Mouse (Mus musculus) kidney, postnatal 0 days (tissue): Measurements from ENCODE around the gene Mark2. TPM values are rescaled to one million over a fixed set of nuclear protein-coding genes. Genes with fewer than 3 reads are reported as not detected.

Source experiments
- ATAC-seq: fragments of 200-750 bp; cut with Nextera tagmentation; replicated peaks from 2 replicates; pipeline ENCODE4 v1.8.0; 2017; ENCODE audit warnings: low read depth, moderate number of reproducible peaks, moderate TSS enrichment, moderate library complexity; ENCODE audit not compliant: low FRiP score
- DNase-seq: peaks from one replicate; pipeline ENCODE4 v3.0.0-alpha.2; 2016; ENCODE audit warnings: low spot score
- H3K27ac ChIP-seq: fragments of 300-500 bp; sonication (generic); 2 replicates; pipeline ENCODE4 v1.5.1; 2014; ENCODE audit warnings: mild to moderate bottlenecking
- H3K27me3 ChIP-seq: fragments of 300-500 bp; sonication (generic); 2 replicates; pipeline ENCODE4 v1.6.1; 2014; ENCODE audit warnings: low read length, mixed read lengths; ENCODE audit not compliant: insufficient read depth
- H3K36me3 ChIP-seq: fragments of 300-500 bp; sonication (generic); 2 replicates; pipeline ENCODE4 v1.6.1; 2014; ENCODE audit warnings: low read length, mixed read lengths; ENCODE audit not compliant: insufficient read depth
- H3K4me1 ChIP-seq: fragments of 300-500 bp; sonication (generic); replicated peaks from 2 replicates; pipeline ENCODE4 v1.6.1; 2014; ENCODE audit warnings: antibody characterized with exemption, low read length, mixed read lengths; ENCODE audit not compliant: insufficient read depth
- H3K4me2 ChIP-seq: fragments of 300-500 bp; sonication (generic); 2 replicates; pipeline ENCODE4 v1.6.1; 2014; ENCODE audit warnings: mild to moderate bottlenecking, low read length, moderate library complexity, mixed read lengths
- H3K4me3 ChIP-seq: fragments of 300-500 bp; sonication (generic); replicated peaks from 2 replicates; pipeline ENCODE4 v1.5.1; 2014; ENCODE audit warnings: low read depth, low read length
- H3K9ac ChIP-seq: fragments of 300-500 bp; sonication (generic); 2 replicates; pipeline ENCODE4 v1.6.1; 2014; ENCODE audit warnings: low read depth, low read length
- H3K9me3 ChIP-seq: fragments of 300-500 bp; sonication (generic); replicated peaks from 2 replicates; pipeline ENCODE4 v1.6.1; 2016; ENCODE audit warnings: low read length, inconsistent platforms, mixed read lengths
- CTCF ChIP-seq: IDR thresholded peaks from 2 replicates; pipeline ENCODE4 v1.5.1; 2016; ENCODE audit warnings: antibody characterized with exemption, low read depth, mild to moderate bottlenecking, moderate library complexity
- WGBS: fragments of 180-500 bp; shearing (Covaris S2); extraction: QIAGEN DNeasy Blood & Tissue Kit; methylation state at CpG from one replicate; pipeline ENCODE4 v1.1.7; 2014; 5-methylcytosine and 5-hydroxymethylcytosine counted together
- polyA plus RNA-seq: library from polyadenylated mRNA; unstranded; fragments of >200 nt; fragmentation: Nextera tagmentation; extraction: Ambion mirVana; gene quantifications from 2 replicates; pipeline ENCODE4 v1.2.1, GENCODE M21; 2015

Mark2 gene
- polyA plus RNA-seq, 1 experiment from 2014 or later, result 35.5 TPM

DNA sequence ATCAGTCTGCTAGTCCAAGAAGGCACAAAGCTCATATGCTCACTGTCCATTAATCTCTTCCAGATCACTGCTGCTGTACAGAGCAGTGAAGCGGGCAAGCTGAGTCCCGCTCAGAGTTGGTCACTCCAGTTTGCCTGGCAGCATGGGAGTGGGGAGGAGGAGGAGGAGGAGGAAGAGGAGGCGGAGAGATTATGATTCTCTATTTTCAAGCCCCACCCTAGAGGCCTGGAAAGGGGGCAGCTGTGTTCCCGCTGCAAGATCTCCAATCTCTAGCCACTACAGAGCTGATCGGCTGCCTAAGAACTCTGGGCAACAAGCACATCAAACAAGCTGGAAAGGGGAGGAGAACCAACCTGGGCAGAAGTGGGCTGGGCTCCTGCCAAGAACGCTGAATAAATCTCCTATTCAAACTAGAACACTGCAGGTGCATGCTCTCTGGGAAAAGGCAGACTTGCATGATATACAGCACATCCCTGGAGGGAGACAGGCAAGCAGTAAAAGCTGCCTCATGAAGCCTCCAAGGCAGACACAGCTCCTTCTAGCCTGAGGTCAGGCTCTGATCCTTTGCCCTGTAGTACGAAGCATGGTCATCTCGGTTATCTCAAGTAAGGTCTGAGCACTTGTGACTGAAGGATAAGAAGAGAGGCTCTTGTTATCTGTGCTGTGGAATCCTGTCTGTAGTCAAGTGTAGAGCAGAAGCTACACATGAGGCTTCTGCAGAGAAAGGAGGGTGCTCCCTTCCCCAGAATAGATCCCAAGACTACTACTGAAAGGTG, 33.5 kb downstream of the Mark2 start:
- no peak for TF ChIP-seq CTCF
- peak overlapping the region; percentile 4; the same call in 1 of the 2 replicates for H3K4me2 ChIP-seq
- ATAC-seq (peak; percentile 67), DNase-seq (peak; percentile 66)
- no peaks in the 10 kb centered on the region for H3K36me3 ChIP-seq
- WGBS, result 18% methylated on average over 8 of the region's 8 CpGs
- H3K27me3 ChIP-seq, result no peaks in the 10 kb centered on the region
- H3K4me1 ChIP-seq, result peaks cover 73% of the 10 kb centered on the region
- no peak overlapping the region for H3K4me3 ChIP-seq
- no peak overlapping the region for H3K9ac ChIP-seq
- H3K9me3 ChIP-seq, result no peaks in the 10 kb centered on the region
- H3K27ac ChIP-seq, result peak overlapping the region; percentile 79

DNA sequence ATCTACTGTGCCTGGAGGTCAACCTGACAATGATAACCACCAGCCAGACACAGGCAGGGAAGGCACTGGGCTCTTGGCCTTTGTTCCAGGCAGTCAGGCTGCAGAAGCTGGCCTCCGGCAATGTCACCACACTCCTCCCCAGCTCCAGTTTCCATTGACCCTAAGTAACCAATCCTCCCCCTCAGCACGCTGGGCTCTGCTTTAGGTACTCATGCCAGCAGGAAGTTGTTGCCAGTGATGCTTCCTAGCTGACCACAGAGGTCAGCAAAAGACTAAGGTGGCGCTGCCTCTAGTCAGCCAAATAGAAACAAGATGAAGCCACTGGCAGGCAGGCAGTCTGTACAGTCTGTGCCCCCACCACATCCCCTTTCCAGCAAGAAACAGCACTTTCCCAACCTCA, 34.7 kb downstream of the Mark2 start:
- Histone ChIP-seq H3K4me2 (no peak overlapping the region), H3K27me3 (no peaks in the 10 kb centered on the region), H3K9ac (no peak overlapping the region), H3K9me3 (no peaks in the 10 kb centered on the region), H3K27ac (peak overlapping the region; percentile 79), H3K4me1 (peaks cover 73% of the 10 kb centered on the region), H3K4me3 (no peak overlapping the region), H3K36me3 (no peaks in the 10 kb centered on the region)
- WGBS, result 22% methylated on average over 3 of the region's 3 CpGs
- 0 out of 2 replicates have a peak, but pooled peaks have one; percentile 1 for TF ChIP-seq CTCF
- ATAC-seq, result no peak
- DNase-seq, result peak; percentile 80

DNA sequence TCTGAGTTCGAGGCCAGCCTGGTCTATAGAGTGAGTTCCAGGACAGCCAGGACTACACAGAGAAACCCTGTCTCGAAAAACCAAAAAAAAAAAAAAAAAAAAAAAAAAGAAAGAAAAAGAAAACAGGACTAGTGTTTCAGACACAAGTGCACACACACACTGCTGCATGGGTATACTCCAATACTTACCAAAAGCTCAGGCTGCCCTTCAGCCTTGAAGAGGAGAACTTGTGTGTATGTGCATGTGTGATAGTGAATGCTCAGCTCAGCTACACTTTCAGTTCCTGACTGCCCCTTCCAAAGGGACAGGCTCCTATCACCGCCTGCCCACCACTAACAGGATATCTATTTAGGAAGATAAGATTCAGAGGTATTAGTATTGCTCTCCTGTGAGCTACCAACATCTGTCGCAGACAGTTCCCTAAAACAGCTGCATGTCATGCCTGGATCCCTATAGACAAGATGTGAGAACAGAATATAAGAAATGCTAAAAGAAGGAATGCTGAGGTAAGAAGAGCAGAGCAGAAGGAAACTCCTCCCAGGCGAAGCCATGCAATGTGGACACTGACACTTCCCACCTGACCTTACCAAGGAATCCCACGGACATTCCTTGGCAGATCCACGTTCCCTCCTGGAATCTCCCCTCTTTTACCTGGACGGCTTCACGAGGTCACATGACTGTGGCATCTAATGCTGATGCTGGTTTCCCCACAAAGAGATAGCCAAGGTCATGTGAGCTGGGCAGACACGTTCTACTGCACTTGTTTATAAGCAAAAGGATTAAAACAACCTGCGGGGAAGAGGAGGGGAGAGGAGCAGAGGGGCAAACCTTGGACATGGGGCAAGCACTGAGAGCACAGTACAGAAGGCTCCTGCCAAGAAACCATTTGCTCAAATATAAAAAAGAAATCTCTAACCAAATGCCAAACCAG, 36.0 kb downstream of the Mark2 start:
- Histone ChIP-seq H3K4me1 (peaks cover 64% of the 10 kb centered on the region), H3K4me3 (no peak overlapping the region), H3K27ac (peak overlapping the region; percentile 79)

DNA sequence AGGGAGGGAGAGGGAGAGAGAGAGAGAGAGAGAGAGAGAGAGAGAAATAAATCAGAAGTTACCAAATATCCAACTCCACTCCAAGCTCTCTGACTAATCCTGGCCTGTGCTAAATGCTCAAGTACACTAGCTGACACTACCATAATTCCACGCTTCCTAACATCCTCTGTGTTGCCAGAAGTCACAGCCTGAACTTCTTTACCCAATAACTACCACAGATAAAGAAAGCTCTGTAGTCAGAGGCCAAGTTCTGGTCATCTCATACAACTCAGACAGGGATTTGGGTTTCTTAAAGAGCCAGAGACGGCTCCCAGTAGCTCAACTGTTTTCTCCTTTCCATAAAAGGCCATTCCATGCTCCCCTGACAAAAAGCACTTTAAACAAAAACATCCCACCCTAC, 36.9 kb downstream of the Mark2 start:
- H3K9ac ChIP-seq, result no peak overlapping the region
- no peaks in the 10 kb centered on the region for H3K27me3 ChIP-seq
- H3K4me1 ChIP-seq, result peaks cover 56% of the 10 kb centered on the region
- no peaks in the 10 kb centered on the region for H3K9me3 ChIP-seq
- DNase-seq, result no peak
- no peak overlapping the region for H3K4me2 ChIP-seq
- no peak for ATAC-seq
- WGBS, result 70% methylated on average over 2 of the region's 2 CpGs
- no peaks in the 10 kb centered on the region for H3K36me3 ChIP-seq
- no peak for TF ChIP-seq CTCF
- H3K4me3 ChIP-seq, result no peak overlapping the region
- H3K27ac ChIP-seq, result no peak overlapping the region

More for the DNA sequence above, 36.0 kb downstream of the Mark2 start:
- Histone ChIP-seq H3K27me3 (no peaks in the 10 kb centered on the region), H3K9ac (no peak overlapping the region), H3K36me3 (no peaks in the 10 kb centered on the region), H3K4me2 (no peak overlapping the region), H3K9me3 (no peaks in the 10 kb centered on the region)
- 69% methylated on average over 10 of the region's 11 CpGs for WGBS
- no peak for ATAC-seq
- no peak for DNase-seq
- no peak for TF ChIP-seq CTCF

DNA sequence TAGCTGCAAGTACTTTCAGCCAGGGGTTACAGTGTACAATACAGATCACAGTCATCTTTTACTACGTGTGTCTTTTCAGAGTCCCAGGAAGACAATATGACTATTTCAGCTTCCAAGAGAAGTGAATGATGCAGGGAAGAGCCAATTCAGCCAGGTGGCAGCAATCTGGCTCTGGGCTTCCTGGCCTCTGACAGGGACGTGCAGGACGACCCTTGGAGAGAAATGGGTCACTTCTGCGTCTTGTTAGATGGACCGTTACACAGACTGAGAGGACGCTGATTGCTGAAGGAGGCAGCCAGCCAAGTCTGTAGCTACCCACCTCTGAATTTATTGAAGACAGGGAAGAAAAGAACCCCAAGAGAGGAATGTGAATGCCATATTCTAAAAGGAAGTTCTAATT, 37.9 kb downstream of the Mark2 start:
- no peaks in the 10 kb centered on the region for H3K36me3 ChIP-seq
- no peak overlapping the region for H3K4me3 ChIP-seq
- DNase-seq, result no peak
- H3K9me3 ChIP-seq, result no peaks in the 10 kb centered on the region
- no peaks in the 10 kb centered on the region for H3K27me3 ChIP-seq
- no peak for ATAC-seq
- peak; percentile 43; the same call in 1 of the 2 replicates for TF ChIP-seq CTCF
- no peak overlapping the region for H3K27ac ChIP-seq
- no peak overlapping the region for H3K4me2 ChIP-seq
- no peak overlapping the region for H3K9ac ChIP-seq
- 43% methylated on average over 6 of the region's 6 CpGs for WGBS
- peaks cover 46% of the 10 kb centered on the region for H3K4me1 ChIP-seq

DNA sequence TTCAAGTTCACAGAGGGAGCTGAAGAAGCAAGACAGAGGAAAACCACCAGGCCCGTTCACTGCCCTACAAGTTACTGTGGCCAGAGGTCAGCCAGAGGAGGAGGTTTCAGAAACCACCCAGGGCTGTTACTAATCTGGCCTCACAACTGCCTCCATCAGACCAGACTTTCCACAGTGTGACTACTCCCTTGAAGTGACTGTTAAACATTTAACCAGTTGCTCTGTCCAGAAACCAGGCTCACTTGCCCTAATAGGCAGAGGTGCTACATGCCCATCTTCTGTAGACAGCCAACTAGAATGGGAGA, 39.2 kb downstream of the Mark2 start:
- H3K27ac ChIP-seq, result peak overlapping the region; percentile 71

More for the DNA sequence above, 39.2 kb downstream of the Mark2 start:
- H3K9ac ChIP-seq, result no peak overlapping the region
- peaks cover 35% of the 10 kb centered on the region; the same call in 1 of the 2 replicates for H3K4me1 ChIP-seq
- WGBS, result 45% methylated on average over 1 of the region's 1 CpGs
- no peak for DNase-seq
- TF ChIP-seq CTCF, result no peak
- no peaks in the 10 kb centered on the region for H3K27me3 ChIP-seq
- ATAC-seq, result no peak
- H3K4me2 ChIP-seq, result no peak overlapping the region
- H3K36me3 ChIP-seq, result no peaks in the 10 kb centered on the region
- no peaks in the 10 kb centered on the region for H3K9me3 ChIP-seq
- H3K4me3 ChIP-seq, result no peak overlapping the region
